Mouse (Mus musculus) embryonic facial prominence, embryonic 10.5 days (tissue): ENCODE measurements around the gene Anxa6. TPM values are rescaled to one million over a fixed set of nuclear protein-coding genes. Genes with fewer than 3 reads are reported as not detected.

Experiments
- DNase-seq: peaks from one replicate; pipeline ENCODE4 v3.0.0-alpha.2; 2017; ENCODE audit warnings: low spot score
- H3K27ac ChIP-seq: fragments of 300-500 bp; sonication (generic); replicated peaks from 2 replicates; pipeline ENCODE4 v1.5.1; 2016; ENCODE audit warnings: mild to moderate bottlenecking
- H3K27me3 ChIP-seq: fragments of 300-500 bp; sonication (generic); replicated peaks from 2 replicates; pipeline ENCODE4 v1.6.1; 2016; ENCODE audit warnings: low read depth, mild to moderate bottlenecking; ENCODE audit not compliant: poor library complexity, severe bottlenecking
- H3K36me3 ChIP-seq: fragments of 300-500 bp; sonication (generic); replicated peaks from 2 replicates; pipeline ENCODE4 v1.6.1; 2016; ENCODE audit warnings: mild to moderate bottlenecking, moderate library complexity
- H3K4me1 ChIP-seq: fragments of 300-500 bp; sonication (generic); 2 replicates; pipeline ENCODE4 v1.6.1; 2016
- H3K4me3 ChIP-seq: fragments of 300-500 bp; sonication (generic); 2 replicates; pipeline ENCODE4 v1.5.1; 2016; ENCODE audit warnings: mild to moderate bottlenecking, moderate library complexity
- H3K9me3 ChIP-seq: fragments of 300-500 bp; sonication (generic); 2 replicates; pipeline ENCODE4 v1.6.1; 2016; ENCODE audit warnings: mild to moderate bottlenecking
- WGBS: fragments of 180-500 bp; shearing (Covaris S2); methylation state at CpG from one replicate; pipeline ENCODE4 v1.1.7; 2016; 5-methylcytosine and 5-hydroxymethylcytosine counted together
- polyA plus RNA-seq: library from polyadenylated mRNA; unstranded; fragments of >200 nt; fragmentation: Nextera tagmentation; extraction: Ambion mirVana; gene quantifications from 2 replicates; pipeline ENCODE4 v1.2.1, GENCODE M21; 2016

Gene Anxa6
- polyA plus RNA-seq, 1 experiment from 2014 or later = 66.7 TPM

DNA sequence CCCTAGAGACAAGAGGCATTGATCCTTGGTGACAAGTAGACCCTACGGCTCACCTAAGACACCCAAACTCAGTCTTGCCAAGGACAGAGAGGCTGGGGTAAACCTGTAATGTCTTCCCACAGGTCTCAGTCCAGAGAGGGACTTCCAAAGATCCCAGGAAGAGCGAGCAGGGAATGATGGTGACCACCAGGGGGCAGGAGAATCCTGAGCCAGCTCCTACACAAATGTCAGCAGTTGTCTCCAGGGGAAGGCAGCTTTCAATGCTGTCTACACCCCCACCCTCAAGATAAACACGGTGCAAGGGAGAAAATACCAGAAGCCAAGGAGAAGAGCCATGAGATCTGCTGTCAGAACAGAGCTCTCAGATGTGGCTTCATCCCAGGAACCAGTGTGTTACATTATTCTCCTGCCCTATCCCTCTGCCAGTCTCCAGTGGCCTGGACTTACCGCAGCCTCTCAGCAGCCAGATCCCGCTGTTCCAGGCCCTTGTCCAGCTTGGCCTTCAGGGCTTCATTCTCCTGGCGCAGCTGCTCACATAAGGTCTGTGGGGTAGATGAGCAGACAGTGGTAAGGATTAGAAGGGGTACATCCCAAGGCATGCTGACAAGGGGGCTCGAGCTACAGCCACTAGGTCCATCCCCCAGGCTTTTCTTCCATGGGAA is 102.8 kb downstream of the Anxa6 start:
- WGBS = 73% methylated on average over 7 of the region's 7 CpGs
- no peaks in the 10 kb centered on the region for H3K9me3 ChIP-seq
- no peak overlapping the region for H3K27ac ChIP-seq
- peak; percentile 58 for DNase-seq
- no peaks in the 10 kb centered on the region for H3K27me3 ChIP-seq
- H3K4me1 ChIP-seq = 0 out of 2 replicates have a peak, but pooled peaks cover 6% of the 10 kb centered on the region
- peaks cover 70% of the 10 kb centered on the region for H3K36me3 ChIP-seq
- no peak overlapping the region for H3K4me3 ChIP-seq

DNA sequence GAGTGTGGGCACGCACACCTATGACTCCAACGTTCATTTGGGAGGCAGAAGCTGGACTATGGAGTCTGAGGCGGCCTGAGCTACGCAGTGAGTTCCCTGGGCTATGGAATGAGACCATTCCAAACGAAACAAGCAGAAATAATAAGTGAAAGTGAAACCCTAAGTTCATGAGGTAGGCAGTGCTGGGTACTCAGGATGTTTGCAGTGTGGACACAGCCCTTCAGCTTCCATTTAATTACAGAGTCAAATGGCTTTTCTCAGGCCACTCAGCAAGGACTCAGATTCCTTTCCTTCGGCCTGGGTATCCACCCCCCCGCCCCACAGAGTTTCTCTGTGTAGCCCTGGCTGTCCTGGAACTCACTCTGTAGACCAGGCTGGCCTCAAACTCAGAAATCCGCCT is 103.5 kb downstream of the Anxa6 start:
- Histone ChIP-seq H3K36me3 (peaks cover 73% of the 10 kb centered on the region), H3K4me3 (no peak overlapping the region), H3K9me3 (no peaks in the 10 kb centered on the region), H3K27ac (no peak overlapping the region), H3K4me1 (no peaks in the 10 kb centered on the region), H3K27me3 (no peaks in the 10 kb centered on the region)
- 86% methylated on average over 8 of the region's 8 CpGs for WGBS
- no peak for DNase-seq

DNA sequence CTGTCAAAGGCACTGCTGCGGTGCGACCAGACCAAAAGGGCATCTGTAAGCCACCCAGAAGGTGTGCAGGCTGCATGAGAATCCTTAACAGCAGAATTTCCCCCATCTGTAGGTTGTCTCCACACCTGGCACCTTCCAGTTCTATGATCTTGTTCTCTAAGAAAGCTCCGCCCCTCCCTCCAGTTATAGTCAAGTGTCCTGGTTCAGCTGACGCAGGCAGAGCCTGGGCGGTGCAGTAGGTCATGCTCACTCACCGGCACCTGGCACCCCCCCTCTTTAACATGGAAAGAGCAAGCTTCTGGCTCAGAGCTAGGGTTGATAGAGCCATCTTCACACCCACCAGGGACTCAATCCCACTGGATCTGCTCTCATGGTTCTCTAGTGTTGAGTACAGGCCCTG is 104.0 kb downstream of the Anxa6 start:
- no peaks in the 10 kb centered on the region for H3K4me1 ChIP-seq
- 94% methylated on average over 6 of the region's 6 CpGs for WGBS
- H3K27ac ChIP-seq = no peak overlapping the region
- no peak for DNase-seq
- H3K4me3 ChIP-seq = no peak overlapping the region
- H3K36me3 ChIP-seq = peaks cover 73% of the 10 kb centered on the region
- H3K27me3 ChIP-seq = no peaks in the 10 kb centered on the region
- no peaks in the 10 kb centered on the region for H3K9me3 ChIP-seq

Other genes starting within 250 kb of the Anxa6 start
- 144 and 160 TPM in 2 replicates for gene Cdc42se2, start 245.8 kb downstream of the Anxa6 start, polyA plus RNA-seq
- 6.7 and 6.9 TPM in 2 replicates for gene Lyrm7, start 172.5 kb downstream of the Anxa6 start, polyA plus RNA-seq
- gene Hint1, start 167.1 kb downstream of the Anxa6 start, polyA plus RNA-seq = 643 and 644 TPM in 2 replicates
- 72.8 and 90.1 TPM in 2 replicates for gene Gpx3, start 131.0 kb downstream of the Anxa6 start, polyA plus RNA-seq
- 11.7 and 11.9 TPM in 2 replicates for gene Tnip1, start 70.5 kb downstream of the Anxa6 start, polyA plus RNA-seq
- gene Ccdc69, start 44.7 kb upstream of the Anxa6 start, polyA plus RNA-seq = 0.47 and 0.49 TPM in 2 replicates
- gene Gm2a, start 64.7 kb upstream of the Anxa6 start, polyA plus RNA-seq = 7.2 and 7.3 TPM in 2 replicates
- gene Slc36a3, start 118.3 kb upstream of the Anxa6 start, polyA plus RNA-seq = not detected in 2 replicates
- 0.50 and 0.96 TPM in 2 replicates for gene Slc36a2, start 151.6 kb upstream of the Anxa6 start, polyA plus RNA-seq
- 1.3 and 1.6 TPM in 2 replicates for gene Slc36a1, start 170.9 kb upstream of the Anxa6 start, polyA plus RNA-seq